Mouse (Mus musculus) liver, adult 2 months (tissue): ENCODE measurements around the gene Vcpkmt. TPM values are rescaled to one million over a fixed set of nuclear protein-coding genes. Genes with fewer than 3 reads are reported as not detected.

Experiments
- DNase-seq: peaks from one replicate; pipeline ENCODE4 v3.0.0-alpha.2; 2011; ENCODE audit warnings: low read depth, low spot score; ENCODE audit errors: extremely low read depth
- H3K27ac ChIP-seq: fragments of 200-500 bp; replicated peaks from 2 replicates; pipeline ENCODE4 v1.5.1; 2012; ENCODE audit warnings: low read depth, mild to moderate bottlenecking, control low read depth, inconsistent platforms, low read length; ENCODE audit not compliant: insufficient read depth
- H3K27me3 ChIP-seq: fragments of 200-500 bp; 2 replicates; pipeline ENCODE4 v1.6.1; 2012; ENCODE audit warnings: mild to moderate bottlenecking, moderate library complexity, low read length, inconsistent platforms; ENCODE audit not compliant: control insufficient read depth, insufficient read depth
- H3K36me3 ChIP-seq: fragments of 200-500 bp; 2 replicates; pipeline ENCODE4 v1.6.1; 2012; ENCODE audit warnings: low read length, inconsistent platforms; ENCODE audit not compliant: control insufficient read depth, insufficient read depth
- H3K4me1 ChIP-seq: fragments of 200-500 bp; 2 replicates; pipeline ENCODE4 v1.6.1; 2011; ENCODE audit warnings: low read length; ENCODE audit not compliant: control insufficient read depth, insufficient read depth
- H3K4me3 ChIP-seq: fragments of 200-500 bp; 2 replicates; pipeline ENCODE4 v1.5.1; 2011; ENCODE audit warnings: low read depth, mild to moderate bottlenecking, control low read depth, low read length, moderate library complexity; ENCODE audit not compliant: insufficient read depth
- H3K79me2 ChIP-seq: fragments of 200-500 bp; 2 replicates; pipeline ENCODE4 v1.6.1; 2012; ENCODE audit warnings: inconsistent platforms, mild to moderate bottlenecking, low read length, moderate library complexity; ENCODE audit not compliant: control insufficient read depth, insufficient read depth
- H3K9ac ChIP-seq: fragments of 200-500 bp; 2 replicates; pipeline ENCODE4 v1.6.1; 2012; ENCODE audit warnings: low read depth, mild to moderate bottlenecking, control low read depth, inconsistent platforms, low read length
- CTCF ChIP-seq: fragments of 200-500 bp; IDR thresholded peaks from 2 replicates; pipeline ENCODE4 v1.5.1; 2011; ENCODE audit warnings: low read depth, low read length, control low read depth
- POLR2A ChIP-seq: fragments of 200-500 bp; IDR thresholded peaks from 2 replicates; pipeline ENCODE4 v1.6.1; 2011; ENCODE audit warnings: low read length, control low read depth; ENCODE audit not compliant: insufficient read depth; ENCODE audit errors: extremely low read depth
- WGBS: fragments of 180-500 bp; shearing (Covaris S2); methylation state at CpG from one replicate; pipeline ENCODE4 v1.1.7; 2018; 5-methylcytosine and 5-hydroxymethylcytosine counted together
- polyA plus RNA-seq: library from polyadenylated mRNA; depleted of rRNA; stranded (reverse); fragments of >200 nt; gene quantifications from 2 replicates; pipeline ENCODE4 v1.2.3, GENCODE M21; 2012; rRNA removed
- total RNA-seq: library from RNA; depleted of rRNA; stranded (reverse); fragments of >200 nt; gene quantifications from 2 replicates; pipeline ENCODE4 v1.2.3, GENCODE M21; 2014; rRNA removed

Vcpkmt gene
- total and polyA plus RNA-seq, 2 experiments, result 2.2 to 2.9 TPM

DNA sequence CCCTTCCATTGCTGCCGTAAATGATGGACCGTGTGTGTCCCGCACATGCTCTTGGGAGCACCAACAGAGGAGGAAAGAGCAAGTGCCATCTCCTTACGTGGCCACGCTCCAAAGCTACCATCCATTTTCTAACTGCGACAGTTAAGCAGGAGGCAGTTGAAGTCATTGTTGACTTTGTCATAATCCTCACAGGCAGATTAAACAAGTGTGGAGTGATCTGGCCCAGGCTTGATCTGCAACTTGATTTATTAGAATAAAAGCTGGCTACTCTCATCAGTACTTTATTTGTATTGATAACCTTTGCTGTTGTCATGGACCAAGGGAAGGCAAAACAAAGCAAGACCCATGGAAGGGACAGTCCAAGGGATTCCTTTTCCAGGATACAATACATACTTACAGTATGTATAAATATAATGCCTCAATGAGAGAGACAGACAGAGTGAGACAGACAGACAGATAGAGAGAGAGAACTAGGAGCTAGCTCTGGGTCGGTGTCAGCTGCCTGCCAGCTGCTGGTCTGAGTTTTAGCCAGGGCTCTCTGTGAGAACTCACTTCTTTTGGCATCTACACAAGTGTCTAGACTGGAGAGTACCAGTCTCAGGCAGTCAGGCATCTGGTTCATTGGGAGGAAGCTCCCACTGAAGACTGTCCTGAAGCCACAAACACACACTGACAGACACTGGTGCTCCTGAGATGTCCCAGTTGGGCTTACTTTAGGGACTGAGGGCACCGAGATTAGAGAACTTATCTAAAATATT, 54.4 kb downstream of the Vcpkmt start:
- Histone ChIP-seq H3K79me2 (no peaks in the 10 kb centered on the region), H3K27me3 (no peaks in the 10 kb centered on the region), H3K27ac (no peak overlapping the region), H3K4me3 (no peak overlapping the region), H3K9ac (no peak overlapping the region), H3K36me3 (no peaks in the 10 kb centered on the region), H3K4me1 (peaks cover 9% of the 10 kb centered on the region)
- WGBS, result 90% methylated on average over 8 of the region's 8 CpGs
- no peak for DNase-seq
- TF ChIP-seq POLR2A, result no peak
- no peak for TF ChIP-seq CTCF

Other genes with a start within 250 kb of the Vcpkmt start
- 14.6 and 16.0 TPM in 2 replicates for gene Nemf, start 225.9 kb downstream of the Vcpkmt start, total RNA-seq
- gene Nemf, start 225.9 kb downstream of the Vcpkmt start, polyA plus RNA-seq, result 1.7 and 2.2 TPM in 2 replicates
- 40.7 and 48.3 TPM in 2 replicates for gene Arf6, start 210.9 kb downstream of the Vcpkmt start, total RNA-seq
- gene Arf6, start 210.9 kb downstream of the Vcpkmt start, polyA plus RNA-seq, result 62.7 and 66.7 TPM in 2 replicates
- gene Gm9887, start 210.6 kb downstream of the Vcpkmt start, total RNA-seq, result 0.20 and 0.37 TPM in 2 replicates
- gene Gm9887, start 210.6 kb downstream of the Vcpkmt start, polyA plus RNA-seq, result 0.48 and 0.85 TPM in 2 replicates
- gene Sos2, start 98.8 kb upstream of the Vcpkmt start, total RNA-seq, result 11.1 and 11.9 TPM in 2 replicates
- gene Sos2, start 98.8 kb upstream of the Vcpkmt start, polyA plus RNA-seq, result 5.5 and 7.3 TPM in 2 replicates
- gene L2hgdh, start 141.8 kb upstream of the Vcpkmt start, total RNA-seq, result 38.9 and 41.5 TPM in 2 replicates
- 17.9 and 19.6 TPM in 2 replicates for gene L2hgdh, start 141.8 kb upstream of the Vcpkmt start, polyA plus RNA-seq
- gene Atp5s, start 141.9 kb upstream of the Vcpkmt start, total RNA-seq, result 6.2 and 8.6 TPM in 2 replicates
- gene Atp5s, start 141.9 kb upstream of the Vcpkmt start, polyA plus RNA-seq, result 9.0 and 9.9 TPM in 2 replicates
- gene Cdkl1, start 208.2 kb upstream of the Vcpkmt start, total RNA-seq, result 0.28 and 0.54 TPM in 2 replicates
- gene Cdkl1, start 208.2 kb upstream of the Vcpkmt start, polyA plus RNA-seq, result 0.05 TPM in 1 of 2 replicates, not detected in the other